Mouse (Mus musculus): Measurements from ENCODE around the gene Thrap3. TPM values are rescaled to one million over a fixed set of nuclear protein-coding genes. Genes with fewer than 3 reads are reported as not detected.
A peak's percentile ranks its signal among the peaks of the same experiment; 100 is the strongest.

Thrap3 gene
- polyA plus RNA-seq, 1 experiment from 2014 or later = 198 TPM

GRCm38 (mm10) chr4:126205386-126205785 lies 2.8 kb upstream of the Thrap3 start:
- Histone ChIP-seq H3K9me3 (no peaks in the 10 kb centered on the region), H3K4me2 (no peak overlapping the region), H3K4me3 (no peak overlapping the region), H3K4me1 (peaks cover 23% of the 10 kb centered on the region), H3K9ac (no peak overlapping the region), H3K27me3 (no peaks in the 10 kb centered on the region), H3K36me3 (no peaks in the 10 kb centered on the region), H3K27ac (no peak overlapping the region)
- no peak for ATAC-seq (ENCODE audit: insufficient number of reproducible peaks, low FRiP score, low TSS enrichment, low read depth)
- 85% methylated on average over 1 of the region's 1 CpGs for WGBS

DNA sequence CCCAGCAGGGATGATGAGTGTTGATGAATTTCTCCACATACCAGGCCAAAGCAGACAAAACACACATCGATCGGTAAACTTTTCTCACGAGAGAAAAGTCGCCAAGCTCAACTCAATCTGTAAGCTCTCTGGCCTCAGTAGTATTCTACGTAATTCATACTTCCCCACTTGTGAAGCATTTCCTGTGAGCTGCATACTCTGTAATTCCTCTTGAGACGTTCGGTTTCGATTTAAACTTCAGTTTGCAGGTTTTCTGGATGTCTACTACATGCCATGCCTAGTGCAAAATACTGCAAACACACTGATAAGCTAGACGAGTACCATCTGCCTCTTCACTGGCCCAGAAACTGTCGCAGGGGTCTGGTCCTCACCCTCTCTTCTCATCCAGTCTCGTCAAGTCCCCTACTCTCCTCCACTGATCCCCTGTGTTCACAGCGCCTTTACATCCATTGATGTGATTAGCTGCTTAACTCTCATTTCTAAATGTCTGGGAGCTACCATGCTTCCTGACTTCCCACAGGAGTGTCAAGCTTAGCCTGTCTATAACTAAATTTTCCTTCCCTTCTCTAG lies 2.2 kb upstream of the Thrap3 start:
- Histone ChIP-seq H3K36me3 (no peaks in the 10 kb centered on the region), H3K27me3 (no peaks in the 10 kb centered on the region), H3K4me3 (no peak overlapping the region), H3K4me1 (peaks cover 29% of the 10 kb centered on the region), H3K9me3 (no peaks in the 10 kb centered on the region), H3K27ac (no peak overlapping the region), H3K4me2 (no peak overlapping the region), H3K9ac (no peak overlapping the region)
- 77% methylated on average over 12 of the region's 12 CpGs for WGBS
- ATAC-seq (ENCODE audit: insufficient number of reproducible peaks, low FRiP score, low TSS enrichment, low read depth) = no peak

- Histone ChIP-seq H3K36me3 (0 out of 2 replicates have a peak, but pooled peaks cover 3% of the 10 kb centered on the region), H3K4me1 (peaks cover 32% of the 10 kb centered on the region), H3K9me3 (no peaks in the 10 kb centered on the region), H3K27ac (peak overlapping the region; percentile 99), H3K27me3 (no peaks in the 10 kb centered on the region), H3K4me3 (peak overlapping the region; percentile 69; the same call in 1 of the 2 replicates), H3K9ac (no peak overlapping the region), H3K4me2 (peak overlapping the region; percentile 12; the same call in 1 of the 2 replicates)
- ATAC-seq (ENCODE audit: insufficient number of reproducible peaks, low FRiP score, low TSS enrichment, low read depth) = no peak
- 54% methylated on average over 8 of the region's 8 CpGs for WGBS
Observed at GRCm38 (mm10) chr4:126204016-126204415, 1.5 kb upstream of the Thrap3 start.

GRCm38 (mm10) chr4:126203336-126203895 lies 856 bp upstream of the Thrap3 start:
- Histone ChIP-seq H3K4me2 (peak overlapping the region; percentile 48), H3K9ac (peak overlapping the region; percentile 20), H3K4me3 (peak overlapping the region; percentile 69), H3K27me3 (no peaks in the 10 kb centered on the region), H3K27ac (peak overlapping the region; percentile 99), H3K36me3 (0 out of 2 replicates have a peak, but pooled peaks cover 3% of the 10 kb centered on the region), H3K4me1 (peaks cover 34% of the 10 kb centered on the region), H3K9me3 (no peaks in the 10 kb centered on the region)
- ATAC-seq (ENCODE audit: insufficient number of reproducible peaks, low FRiP score, low TSS enrichment, low read depth) = no peak
- WGBS = 52% methylated on average over 10 of the region's 10 CpGs

DNA sequence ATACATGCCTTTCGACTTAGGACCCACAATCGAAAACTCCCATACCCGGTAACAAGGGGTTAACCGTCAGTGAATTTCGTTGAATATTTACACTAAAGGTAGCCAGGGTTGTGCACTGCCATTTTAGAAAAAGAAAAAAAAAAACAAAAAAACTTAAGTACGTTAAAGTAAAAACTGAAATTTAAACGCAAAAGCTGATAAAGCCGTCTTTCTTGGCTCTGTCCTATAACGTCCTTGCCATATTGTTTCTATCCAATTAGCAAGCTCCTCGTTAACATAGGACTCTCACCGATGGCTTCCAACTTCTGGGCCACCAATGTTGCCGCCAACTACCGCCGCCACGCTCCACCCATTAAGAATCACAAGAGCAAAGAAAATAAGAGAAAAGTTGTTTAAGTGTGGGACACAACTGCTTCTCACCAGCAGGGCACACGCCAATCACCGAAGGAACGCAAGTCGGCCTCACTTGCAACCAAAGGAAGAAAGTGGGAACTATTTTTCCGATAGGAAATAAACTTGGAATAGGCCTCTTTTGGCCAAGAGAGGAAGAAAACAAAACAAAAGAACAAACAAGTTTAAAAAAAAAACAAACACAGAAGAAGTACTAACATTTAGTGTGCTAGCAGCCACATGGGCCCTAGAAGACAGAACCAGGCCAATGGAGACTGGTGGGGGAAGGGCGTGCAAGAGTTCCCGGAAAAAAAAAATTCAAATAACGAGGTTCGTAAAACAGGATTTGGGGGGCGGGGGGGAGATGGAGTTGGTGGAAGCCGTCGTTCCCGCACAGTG lies 852 bp downstream of the Thrap3 start:
- Histone ChIP-seq H3K9me3 (no peaks in the 10 kb centered on the region), H3K4me1 (peaks cover 39% of the 10 kb centered on the region), H3K27me3 (no peaks in the 10 kb centered on the region), H3K4me2 (peak overlapping the region; percentile 54), H3K36me3 (0 out of 2 replicates have a peak, but pooled peaks cover 3% of the 10 kb centered on the region), H3K9ac (peak overlapping the region; percentile 73), H3K4me3 (peak overlapping the region; percentile 69), H3K27ac (peak overlapping the region; percentile 99)
- under 1% methylated on average over 28 of the region's 28 CpGs for WGBS
- ATAC-seq (ENCODE audit: insufficient number of reproducible peaks, low FRiP score, low TSS enrichment, low read depth) = no peak

DNA sequence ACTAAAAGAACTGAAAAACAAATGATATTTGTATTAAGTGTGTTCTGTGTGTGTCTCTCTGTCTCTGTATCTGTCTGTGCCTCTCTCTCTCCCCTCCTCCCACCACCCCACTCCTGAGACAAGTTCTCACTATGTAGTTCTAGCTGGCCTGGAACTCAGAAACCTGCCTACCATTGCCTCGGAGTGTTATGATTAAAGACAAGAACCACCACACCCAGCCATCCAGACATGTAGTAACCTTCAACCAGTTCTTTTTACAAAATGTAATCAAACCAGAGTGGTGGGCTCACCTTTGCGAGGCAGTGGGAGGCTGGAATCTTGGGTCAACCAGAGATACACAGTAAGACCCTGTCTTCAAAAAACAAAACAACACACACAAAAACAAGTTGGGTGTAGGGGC lies 1.9 kb downstream of the Thrap3 start:
- no peaks in the 10 kb centered on the region for H3K9me3 ChIP-seq
- ATAC-seq (ENCODE audit: insufficient number of reproducible peaks, low FRiP score, low TSS enrichment, low read depth) = no peak
- H3K9ac ChIP-seq = 0 out of 2 replicates have a peak overlapping the region, but pooled peaks have one; percentile 73
- H3K27me3 ChIP-seq = no peaks in the 10 kb centered on the region
- peak overlapping the region; percentile 69 for H3K4me3 ChIP-seq
- 0 out of 2 replicates have a peak, but pooled peaks cover 3% of the 10 kb centered on the region for H3K36me3 ChIP-seq
- 41% methylated on average over 2 of the region's 2 CpGs for WGBS
- peak overlapping the region; percentile 54 for H3K4me2 ChIP-seq
- H3K4me1 ChIP-seq = peaks cover 39% of the 10 kb centered on the region
- peak overlapping the region; percentile 99; the same call in 1 of the 2 replicates for H3K27ac ChIP-seq

DNA sequence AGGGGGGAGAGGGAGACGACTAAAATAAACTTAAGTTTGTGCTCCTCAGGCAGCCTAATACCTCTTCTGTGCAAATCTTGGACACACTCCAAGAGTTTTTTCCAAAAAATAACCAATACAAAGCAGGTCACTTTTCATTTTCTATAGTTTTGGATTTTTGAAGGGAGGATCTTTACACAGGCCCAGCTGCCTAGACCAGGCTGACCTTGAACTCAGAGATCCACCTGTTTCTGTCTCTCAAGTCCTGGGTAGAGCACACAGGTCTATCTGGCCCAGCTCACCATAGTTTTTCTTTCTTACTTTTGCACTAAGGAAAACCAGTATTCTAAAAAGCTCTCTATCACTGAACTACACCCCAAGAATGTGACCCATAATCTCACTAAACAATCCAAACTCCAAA lies 2.5 kb downstream of the Thrap3 start:
- Histone ChIP-seq H3K9me3 (no peaks in the 10 kb centered on the region), H3K9ac (no peak overlapping the region), H3K4me1 (peaks cover 39% of the 10 kb centered on the region), H3K27me3 (no peaks in the 10 kb centered on the region), H3K4me3 (peak overlapping the region; percentile 69), H3K36me3 (0 out of 2 replicates have a peak, but pooled peaks cover 4% of the 10 kb centered on the region), H3K4me2 (peak overlapping the region; percentile 54), H3K27ac (no peak overlapping the region)
- no peak for ATAC-seq (ENCODE audit: insufficient number of reproducible peaks, low FRiP score, low TSS enrichment, low read depth)
- 27% methylated on average over 1 of the region's 1 CpGs for WGBS

GRCm38 (mm10) chr4:126199556-126199955 lies 3.0 kb downstream of the Thrap3 start:
- H3K4me2 ChIP-seq = no peak overlapping the region
- ATAC-seq (ENCODE audit: insufficient number of reproducible peaks, low FRiP score, low TSS enrichment, low read depth) = no peak
- no peak overlapping the region for H3K4me3 ChIP-seq
- no peak overlapping the region for H3K9ac ChIP-seq
- H3K27me3 ChIP-seq = no peaks in the 10 kb centered on the region
- 80% methylated on average over 6 of the region's 6 CpGs for WGBS
- H3K4me1 ChIP-seq = peaks cover 38% of the 10 kb centered on the region
- H3K27ac ChIP-seq = no peak overlapping the region
- H3K36me3 ChIP-seq = peaks cover 7% of the 10 kb centered on the region; the same call in 1 of the 2 replicates
- H3K9me3 ChIP-seq = no peaks in the 10 kb centered on the region

DNA sequence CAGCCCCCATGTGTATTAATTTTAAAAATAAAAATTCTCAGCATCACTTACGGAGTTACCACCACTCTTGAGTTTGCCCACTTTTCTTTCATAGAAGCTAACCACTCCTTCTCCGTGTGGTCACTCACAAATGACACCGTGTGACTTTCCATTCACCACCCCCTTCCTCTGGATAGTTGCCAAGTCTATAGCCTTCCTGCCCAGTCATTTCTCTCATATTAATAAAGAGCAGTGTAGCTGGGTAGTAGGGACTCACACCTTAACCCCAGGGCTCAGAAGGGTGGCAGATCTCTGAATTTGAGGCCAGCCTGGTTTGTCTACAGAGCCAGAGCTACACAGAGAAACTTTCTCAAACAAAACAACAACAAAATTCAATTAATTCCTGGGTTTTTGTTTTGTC lies 5.1 kb downstream of the Thrap3 start:
- Histone ChIP-seq H3K9me3 (no peaks in the 10 kb centered on the region), H3K4me1 (peaks cover 22% of the 10 kb centered on the region), H3K27ac (no peak overlapping the region), H3K4me2 (no peak overlapping the region), H3K27me3 (no peaks in the 10 kb centered on the region), H3K4me3 (no peak overlapping the region), H3K9ac (no peak overlapping the region), H3K36me3 (peaks cover 23% of the 10 kb centered on the region)
- 59% methylated on average over 3 of the region's 3 CpGs for WGBS
- ATAC-seq (ENCODE audit: insufficient number of reproducible peaks, low FRiP score, low TSS enrichment, low read depth) = no peak

- peaks cover 36% of the 10 kb centered on the region for H3K36me3 ChIP-seq
- no peak overlapping the region for H3K4me2 ChIP-seq
- H3K4me1 ChIP-seq = peaks cover 11% of the 10 kb centered on the region
- H3K9me3 ChIP-seq = no peaks in the 10 kb centered on the region
- WGBS = 92% methylated on average over 4 of the region's 4 CpGs
- no peaks in the 10 kb centered on the region for H3K27me3 ChIP-seq
- H3K9ac ChIP-seq = no peak overlapping the region
- H3K4me3 ChIP-seq = no peak overlapping the region
- H3K27ac ChIP-seq = no peak overlapping the region
- ATAC-seq (ENCODE audit: insufficient number of reproducible peaks, low FRiP score, low TSS enrichment, low read depth) = no peak
Observed at GRCm38 (mm10) chr4:126194916-126195315, 7.6 kb downstream of the Thrap3 start.

DNA sequence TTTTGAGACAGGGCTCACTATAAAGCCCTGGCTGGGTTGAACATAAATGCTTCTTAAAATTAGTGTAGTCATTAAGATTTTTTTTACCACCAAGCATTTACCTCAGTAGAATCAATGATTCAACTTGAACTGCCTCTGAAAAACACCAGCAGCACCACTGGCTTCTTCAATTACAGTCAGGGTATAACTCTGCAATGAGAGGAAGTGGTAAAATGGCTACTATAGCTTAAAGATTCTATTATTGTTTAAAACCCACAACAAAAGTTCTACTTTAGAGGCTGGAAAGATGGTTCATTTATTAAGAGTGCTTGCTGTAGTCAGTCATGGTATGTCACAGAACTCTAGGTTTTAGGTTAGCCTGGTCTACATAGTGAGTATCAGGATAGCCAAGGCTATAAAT lies 8.3 kb downstream of the Thrap3 start:
- Histone ChIP-seq H3K9ac (no peak overlapping the region), H3K9me3 (no peaks in the 10 kb centered on the region), H3K4me1 (peaks cover 7% of the 10 kb centered on the region), H3K36me3 (peaks cover 38% of the 10 kb centered on the region), H3K4me2 (no peak overlapping the region), H3K4me3 (no peak overlapping the region), H3K27ac (no peak overlapping the region), H3K27me3 (no peaks in the 10 kb centered on the region)
- ATAC-seq (ENCODE audit: insufficient number of reproducible peaks, low FRiP score, low TSS enrichment, low read depth) = no peak

DNA sequence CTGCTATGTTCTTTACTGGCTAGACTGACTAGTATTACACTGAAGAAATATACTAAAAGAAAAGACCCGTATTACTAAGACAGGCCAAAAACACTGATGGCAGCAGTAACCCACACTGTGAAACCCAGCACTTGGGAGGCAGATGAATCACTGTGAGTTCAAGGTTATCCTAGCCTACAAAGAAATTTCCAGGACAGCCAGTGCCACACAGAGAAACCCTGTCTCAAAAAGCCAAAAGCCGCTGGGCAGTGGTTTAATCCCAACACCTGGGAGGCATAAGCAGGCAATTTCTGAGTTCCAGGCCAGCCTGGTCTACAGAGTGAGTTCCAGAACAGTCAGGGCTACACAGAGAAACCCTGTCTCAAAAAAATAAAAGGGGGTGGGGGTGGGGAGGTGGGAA lies 11.9 kb downstream of the Thrap3 start:
- peaks cover 53% of the 10 kb centered on the region for H3K36me3 ChIP-seq

More for the DNA sequence above, 11.9 kb downstream of the Thrap3 start:
- no peak overlapping the region for H3K4me2 ChIP-seq
- no peak overlapping the region for H3K9ac ChIP-seq
- no peak overlapping the region for H3K4me3 ChIP-seq
- H3K27ac ChIP-seq = no peak overlapping the region
- no peak for ATAC-seq (ENCODE audit: insufficient number of reproducible peaks, low FRiP score, low TSS enrichment, low read depth)
- no peaks in the 10 kb centered on the region for H3K9me3 ChIP-seq
- H3K27me3 ChIP-seq = no peaks in the 10 kb centered on the region
- no peaks in the 10 kb centered on the region for H3K4me1 ChIP-seq
- WGBS = 83% methylated on average over 2 of the region's 2 CpGs

Measured in limb, embryonic 15.5 days (tissue).